Comparison of ENCODE assay signal across 8 mouse cellular contexts in the genomic region with DNA sequence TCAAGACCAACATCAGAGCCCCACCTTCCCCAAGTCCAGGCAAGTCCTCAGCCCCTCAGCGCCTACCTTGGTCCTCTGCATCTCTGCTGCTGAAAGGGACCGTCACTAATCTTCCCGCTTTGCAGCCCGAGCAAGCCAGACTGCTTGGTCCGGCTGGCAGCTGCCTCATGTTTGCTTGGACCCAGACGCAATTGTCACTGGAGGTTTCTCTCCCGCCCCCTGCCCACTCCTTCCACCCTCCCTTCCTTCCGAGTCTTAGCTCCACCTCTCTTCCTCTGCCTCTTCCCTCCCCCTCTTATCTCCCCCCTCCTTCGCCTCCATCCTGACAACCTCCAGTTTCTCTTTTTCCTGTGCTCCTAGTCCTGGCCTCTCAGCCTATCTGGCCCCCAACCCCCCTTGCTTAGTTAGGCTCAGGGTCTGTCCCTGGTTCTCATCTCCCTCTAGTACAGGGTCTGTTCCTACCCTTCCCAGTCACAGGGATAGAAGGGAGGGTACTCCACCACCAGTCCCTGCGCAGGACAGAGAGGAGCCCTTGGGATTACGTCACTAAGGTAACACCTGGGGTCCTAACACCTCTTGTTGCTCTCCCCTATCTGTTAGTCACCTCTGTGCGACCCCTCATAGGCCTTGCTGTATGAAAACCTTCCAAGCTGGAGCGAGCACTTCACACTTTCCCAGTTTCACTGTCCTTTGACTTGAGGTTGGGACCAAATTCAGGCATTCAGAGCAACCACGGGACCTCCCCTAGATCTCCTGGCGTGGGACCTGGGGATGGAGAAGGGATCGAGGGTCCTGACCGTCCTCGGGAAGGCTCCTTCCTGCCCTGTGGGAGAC. TPM values are rescaled to one million over a fixed set of nuclear protein-coding genes. Genes with fewer than 3 reads are reported as not detected.
A peak's percentile ranks its signal among the peaks of the same experiment; 100 is the strongest.
DNase-seq lines count a peak whose midpoint lies in the region; ATAC-seq lines count a peak whose summit lies in the region.

No protein-coding gene starts in this region.

- no peaks in the 10 kb centered on the region for H3K27me3 ChIP-seq in kidney, embryonic 16.5 days (ENCODE audit: insufficient read depth, low read length)
- no peaks in the 10 kb centered on the region for H3K27me3 ChIP-seq in hindbrain, embryonic 11.5 days (ENCODE audit: control insufficient read depth, insufficient read depth, low read length)

- intact Hi-C loops in left cerebral cortex, postnatal 36 days (cut with DNase I), result loop anchor here (2.0 kb wide), 1 partner anchor 65 kb away; a partner anchor contains a TSS

- WGBS in kidney, embryonic 16.5 days, result 2% methylated on average over 18 of the region's 18 CpGs
- under 1% methylated on average over 18 of the region's 18 CpGs for WGBS in hindbrain, embryonic 11.5 days

- no peaks in the 10 kb centered on the region for H3K36me3 ChIP-seq in kidney, embryonic 16.5 days (ENCODE audit: insufficient read depth, low read length)
- H3K36me3 ChIP-seq in hindbrain, embryonic 11.5 days (ENCODE audit: control insufficient read depth, insufficient read depth, low read length), result no peaks in the 10 kb centered on the region

- no peaks in the 10 kb centered on the region for H3K9me3 ChIP-seq in kidney, embryonic 16.5 days (ENCODE audit: low read length)
- no peaks in the 10 kb centered on the region for H3K9me3 ChIP-seq in hindbrain, embryonic 11.5 days (ENCODE audit: control insufficient read depth, low read length)

- H3K27ac ChIP-seq in kidney, embryonic 16.5 days (ENCODE audit: low read length), result no peak overlapping the region
- 0 out of 2 replicates have a peak overlapping the region, but pooled peaks have one; percentile 53 for H3K27ac ChIP-seq in hindbrain, embryonic 11.5 days (ENCODE audit: low read depth, low read length)

- peak overlapping the region; percentile 37 for H3K4me3 ChIP-seq in kidney, embryonic 16.5 days (ENCODE audit: low read length)
- H3K4me3 ChIP-seq in hindbrain, embryonic 11.5 days (ENCODE audit: low read depth, low read length), result peak overlapping the region; percentile 23

- peak; percentile 78 for ATAC-seq in kidney, embryonic 16.5 days (ENCODE audit: low FRiP score, low TSS enrichment)
- peak; percentile 75 for ATAC-seq in hindbrain, embryonic 11.5 days (ENCODE audit: low FRiP score)
- ATAC-seq in CD4-positive, CD25-positive, alpha-beta regulatory T cell, adult 4 months, result no peak

- peaks cover 18% of the 10 kb centered on the region for H3K4me1 ChIP-seq in kidney, embryonic 16.5 days (ENCODE audit: insufficient read depth, low read length)
- peaks cover 2% of the 10 kb centered on the region; the same call in 1 of the 2 replicates for H3K4me1 ChIP-seq in hindbrain, embryonic 11.5 days (replicated peaks; ENCODE audit: control insufficient read depth, insufficient read depth, low read length)

- peak overlapping the region; percentile 49 for H3K4me2 ChIP-seq in kidney, embryonic 16.5 days (replicated peaks; ENCODE audit: low read depth, low read length)
- peak overlapping the region; percentile 40 for H3K4me2 ChIP-seq in hindbrain, embryonic 11.5 days (replicated peaks; ENCODE audit: low read depth, low read length)

- H3K9ac ChIP-seq in kidney, embryonic 16.5 days (replicated peaks; ENCODE audit: low read length), result peak overlapping the region; percentile 48
- peak overlapping the region; percentile 16; the same call in 1 of the 2 replicates for H3K9ac ChIP-seq in hindbrain, embryonic 11.5 days (ENCODE audit: low read depth, low read length)

- no peak for DNase-seq in kidney, postnatal 25 days
- DNase-seq in embryo, embryonic 10.5 days (ENCODE audit: low spot score), result peak; percentile 75
- peak; percentile 53 for DNase-seq in hindbrain, embryonic 11.5 days (ENCODE audit: low spot score)
- peak; percentile 73 to 76 for DNase-seq in left cerebral cortex, postnatal 36 days (ENCODE audit: low spot score in 2 of 2)
- DNase-seq in neural tube, embryonic 10.5 days (ENCODE audit: extremely low spot score, low spot score), result peak; percentile 54
- DNase-seq in thymus, postnatal 4 days, result no peak

RNA-seq across cellular contexts. Expression of a gene that starts 0.5 kb away (rescaled TPM):
- polyA plus RNA-seq in kidney, embryonic 16.5 days (2015; fragmentation: Nextera tagmentation; extraction: Ambion mirVana), result 3.4 and 4.7 TPM in 2 replicates
- 2.6 and 3.4 TPM in 2 replicates for polyA plus RNA-seq in hindbrain, embryonic 11.5 days (2014; fragmentation: Nextera tagmentation; extraction: Ambion mirVana)
- total RNA-seq in left cerebral cortex, postnatal 36 days (2021), result 100 to 1,000 TPM; 130 to 133 TPM
- not detected for polyA plus RNA-seq in CD4-positive, CD25-positive, alpha-beta regulatory T cell, adult 4 months (2017; shearing (Covaris generic))

RNA-seq across cellular contexts. Expression of a gene that starts 19.9 kb away (rescaled TPM):
- 2.7 and 3.0 TPM in 2 replicates for polyA plus RNA-seq in kidney, embryonic 16.5 days (2015; fragmentation: Nextera tagmentation; extraction: Ambion mirVana)
- polyA plus RNA-seq in hindbrain, embryonic 11.5 days (2014; fragmentation: Nextera tagmentation; extraction: Ambion mirVana), result 0.40 and 0.86 TPM in 2 replicates
- total RNA-seq in left cerebral cortex, postnatal 36 days (2021), result under 1 TPM; 0.11 to 0.17 TPM
- polyA plus RNA-seq in CD4-positive, CD25-positive, alpha-beta regulatory T cell, adult 4 months (2017; shearing (Covaris generic)), result not detected

Comparison
In these comparisons a context has a peak if more than half of its experiments do, and no peak if none do; other contexts are left out.
1. DNase-seq: peak in embryo, embryonic 10.5 days (single experiment), hindbrain, embryonic 11.5 days (single experiment), left cerebral cortex, postnatal 36 days (2 of 2) and neural tube, embryonic 10.5 days (single experiment); none in kidney, postnatal 25 days (0 of 2) and thymus, postnatal 4 days (single experiment).